Mouse (Mus musculus) embryonic stem cell, embryonic (primary cell): Measurements from ENCODE around the gene Akp3.

ENCODE experiments used
- CTCF ChIA-PET, 4 experiments: fragments of 300-600 bp in 2 of 4; fragments of 350-600 bp in 2 of 4; sonication (Branson Sonifier 250); formaldehyde crosslinking; loops; one replicate each; lab custom pipeline; 2022; ENCODE audit warnings: inconsistent platforms in 2 of 4; lab: Charles Lee
- POLR2A ChIA-PET, 4 experiments: fragments of 300-600 bp in 2 of 4; fragments of 350-600 bp in 2 of 4; sonication (Branson Sonifier 250); formaldehyde crosslinking; loops; one replicate each; lab custom pipeline; 2022; ENCODE audit warnings: antibody characterized with exemption in 4 of 4, inconsistent platforms in 1 of 4; lab: Charles Lee

Gene Akp3

DNA sequence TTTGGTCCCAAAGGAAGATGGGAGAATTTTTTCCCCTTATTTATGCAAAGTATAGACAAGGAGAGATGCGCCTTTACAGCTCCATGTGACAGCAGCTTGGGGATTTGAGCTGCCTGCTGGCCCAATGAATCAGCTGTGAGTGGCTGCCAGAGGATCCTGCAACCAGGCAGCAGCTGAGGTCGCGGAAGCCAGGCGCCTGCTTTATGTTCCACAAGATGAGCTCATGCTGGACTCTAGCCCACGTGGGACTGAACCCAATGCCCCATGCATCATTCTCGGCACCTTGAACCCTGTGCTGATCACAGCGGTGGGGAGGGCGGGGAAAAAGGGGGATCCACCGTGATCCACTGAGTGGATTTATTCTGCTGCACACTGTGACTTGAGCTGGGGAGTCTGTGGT lies 17.7 kb downstream of the Akp3 start:
- CTCF ChIA-PET, result interaction anchor here in 2 of 4 experiments (0.6 to 1.6 kb wide), 3 partner anchors 13 to 18 kb away, joined by 3 to 4 read pairs (median 3); partner anchors contain the start of gene Akp3 (in 1 of the 2)
- POLR2A ChIA-PET, result interaction anchor here in 2 of 4 experiments (0.5 to 1.3 kb wide), 5 partner anchors 11 to 606 kb away, joined by 3 to 4 read pairs (median 3); no protein-coding TSS in a partner anchor

DNA sequence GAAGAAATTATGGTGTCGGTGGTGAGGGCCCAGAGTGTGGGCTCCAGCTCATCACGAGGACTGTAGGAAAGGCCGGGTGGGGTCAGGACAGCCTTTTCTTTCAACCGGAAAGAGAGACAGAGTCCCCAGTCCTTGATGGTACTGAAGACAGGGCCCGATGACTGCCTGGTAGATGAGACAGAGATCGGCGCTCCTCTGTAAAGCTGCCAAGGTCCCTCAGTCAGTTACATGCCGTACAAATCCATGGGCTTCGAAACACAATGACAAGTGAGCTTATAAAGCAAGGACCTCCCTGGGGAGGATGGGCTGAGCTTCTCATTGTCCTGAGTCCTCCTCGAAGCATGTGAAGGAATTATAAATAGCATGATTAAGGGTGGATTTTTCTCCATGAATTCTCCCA lies 18.4 kb downstream of the Akp3 start:
- ChIA-PET CTCF (interaction anchor here in 2 of 4 experiments (0.6 to 1.6 kb wide), 2 partner anchors 13 to 14 kb away, joined by 3 to 4 read pairs; no protein-coding TSS in a partner anchor), POLR2A (interaction anchor here in 2 of 4 experiments (1.3 kb wide), 2 partner anchors 15 kb away, joined by 3 read pairs; no protein-coding TSS in a partner anchor)

DNA sequence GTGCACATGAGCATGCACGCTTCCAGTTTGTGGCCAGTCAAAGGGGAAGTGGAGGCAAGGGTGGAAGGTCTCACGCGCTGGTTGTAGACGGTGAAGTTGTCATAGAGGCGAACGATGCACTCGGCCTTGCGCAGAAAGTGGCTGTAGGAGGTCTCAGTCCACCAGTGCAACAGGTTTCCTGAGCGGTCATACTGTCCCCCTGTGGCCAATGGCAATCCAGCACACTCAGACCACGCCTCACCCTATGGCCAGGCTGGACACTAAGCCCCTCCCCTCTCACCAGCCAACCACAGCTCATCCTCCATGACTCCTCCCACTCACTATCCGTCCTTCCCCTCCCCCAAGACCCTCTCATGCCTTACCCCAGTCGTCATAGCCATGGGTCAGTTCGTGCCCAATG lies 24.6 kb downstream of the Akp3 start:
- POLR2A ChIA-PET, result interaction anchor here in 2 of 4 experiments (0.9 to 1.9 kb wide), 8 partner anchors 17 to 567 kb away, joined by 3 to 8 read pairs (median 4); partner anchors contain the start of gene Pde6d (in 1 of the 2)

DNA sequence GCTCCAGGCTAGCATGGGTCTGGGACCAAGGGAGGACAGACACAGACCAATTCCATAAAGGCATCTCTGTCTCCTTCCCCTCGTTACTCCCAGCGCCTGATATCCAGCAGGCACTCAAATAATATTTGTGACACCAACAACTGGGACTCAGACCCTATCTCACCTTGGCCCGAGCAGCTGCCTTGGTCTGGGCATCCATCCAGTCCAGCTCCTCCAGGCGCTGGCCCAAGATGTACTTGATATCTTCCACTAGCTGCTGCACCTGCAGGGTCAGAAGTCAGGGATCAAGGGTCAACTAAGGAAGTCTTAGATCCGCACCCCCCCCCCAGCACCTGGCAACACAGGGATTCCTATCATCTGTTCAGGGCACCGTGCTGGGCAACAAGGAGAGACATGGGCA lies 26.5 kb downstream of the Akp3 start:
- CTCF ChIA-PET, result interaction anchor here in 3 of 4 experiments (0.5 to 0.9 kb wide), 3 partner anchors 15 to 33 kb away, joined by 3 to 5 read pairs (median 3); no protein-coding TSS in a partner anchor
- POLR2A ChIA-PET, result interaction anchor here in 1 of 4 experiments (1.0 to 2.4 kb wide), 4 partner anchors 10 to 35 kb away, joined by 3 to 7 read pairs (median 6); no protein-coding TSS in a partner anchor

More for the DNA sequence above, 24.6 kb downstream of the Akp3 start:
- CTCF ChIA-PET, result interaction anchor here in 2 of 4 experiments (0.7 to 1.2 kb wide), 5 partner anchors 20 to 533 kb away, joined by 3 to 4 read pairs (median 3); no protein-coding TSS in a partner anchor

DNA sequence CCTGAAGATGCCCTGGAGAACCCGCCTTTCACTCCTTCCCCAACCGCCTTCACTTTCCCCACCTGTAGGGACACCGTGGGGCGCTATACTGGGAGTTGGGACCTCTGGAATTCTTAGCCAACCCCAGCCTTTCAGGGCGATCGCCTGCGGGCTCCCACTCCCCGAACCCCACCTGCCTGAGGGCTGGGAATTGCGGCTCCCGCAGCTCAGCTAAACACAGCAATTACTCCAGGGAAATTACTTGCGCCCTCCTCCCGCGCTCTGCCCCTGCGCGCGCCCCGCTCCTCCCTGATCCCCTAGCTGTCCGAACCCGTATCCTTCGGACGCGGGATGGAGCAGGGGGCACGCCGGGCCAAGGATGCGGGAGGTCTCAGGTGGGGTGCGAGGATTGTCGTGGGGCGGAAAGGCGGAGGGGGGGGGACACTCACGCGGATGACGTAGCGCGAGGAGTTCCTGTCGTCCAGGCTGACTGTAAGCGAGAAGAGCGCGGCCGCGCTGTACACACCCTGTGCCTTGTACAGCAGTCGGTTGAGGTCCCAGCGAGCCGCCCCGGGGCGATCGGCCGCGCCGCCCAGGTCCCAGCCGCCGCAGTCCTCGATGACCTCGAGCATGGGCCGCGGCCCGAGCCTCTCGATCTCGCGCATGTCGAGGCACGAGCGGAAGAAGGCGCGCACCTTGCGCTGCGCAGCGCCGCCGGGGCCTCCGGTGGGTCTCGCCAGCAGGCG lies 29.2 kb downstream of the Akp3 start:
- POLR2A ChIA-PET, result interaction anchor here (0.6 to 2.5 kb wide), 4 partner anchors 14 to 359 kb away, joined by 4 to 9 read pairs (median 6); no protein-coding TSS in a partner anchor
- CTCF ChIA-PET, result interaction anchor here in 2 of 4 experiments (0.7 to 1.8 kb wide), 3 partner anchors 22 to 1188 kb away, joined by 3 to 4 read pairs (median 3); no protein-coding TSS in a partner anchor

DNA sequence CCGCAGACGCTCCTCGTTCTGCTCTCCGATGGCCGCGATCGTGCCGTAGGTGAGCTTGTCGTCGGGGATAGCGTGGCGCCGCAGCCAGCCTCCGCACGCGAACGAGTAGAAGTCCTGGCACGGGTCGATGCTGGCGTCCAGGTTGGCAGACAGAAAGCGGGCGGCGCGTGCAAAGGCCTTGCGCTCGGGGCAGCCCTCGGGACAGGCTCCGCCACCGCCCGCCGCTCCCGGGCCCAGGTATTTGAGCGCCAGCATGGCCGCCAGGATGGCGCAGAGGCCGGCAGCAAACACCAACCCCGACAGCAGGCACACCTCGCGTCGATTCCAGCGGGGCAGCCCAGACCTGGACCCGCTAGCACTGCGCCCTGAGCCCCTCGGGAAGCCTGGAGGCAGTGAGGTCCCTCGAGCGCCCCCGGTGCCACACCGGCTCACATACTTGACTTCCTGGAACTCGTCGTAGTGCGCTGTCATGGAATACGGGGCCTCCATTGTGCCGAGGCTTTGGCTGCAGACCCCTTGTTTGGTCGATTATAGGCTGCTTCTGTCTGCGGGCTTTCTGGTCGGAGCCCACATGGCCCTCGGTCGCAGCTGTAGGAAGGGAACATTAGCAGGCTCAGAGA lies 29.8 kb downstream of the Akp3 start:
- POLR2A ChIA-PET, result interaction anchor here in 2 of 4 experiments (0.6 to 2.5 kb wide), 2 partner anchors 14 to 32 kb away, joined by 6 to 9 read pairs; no protein-coding TSS in a partner anchor

DNA sequence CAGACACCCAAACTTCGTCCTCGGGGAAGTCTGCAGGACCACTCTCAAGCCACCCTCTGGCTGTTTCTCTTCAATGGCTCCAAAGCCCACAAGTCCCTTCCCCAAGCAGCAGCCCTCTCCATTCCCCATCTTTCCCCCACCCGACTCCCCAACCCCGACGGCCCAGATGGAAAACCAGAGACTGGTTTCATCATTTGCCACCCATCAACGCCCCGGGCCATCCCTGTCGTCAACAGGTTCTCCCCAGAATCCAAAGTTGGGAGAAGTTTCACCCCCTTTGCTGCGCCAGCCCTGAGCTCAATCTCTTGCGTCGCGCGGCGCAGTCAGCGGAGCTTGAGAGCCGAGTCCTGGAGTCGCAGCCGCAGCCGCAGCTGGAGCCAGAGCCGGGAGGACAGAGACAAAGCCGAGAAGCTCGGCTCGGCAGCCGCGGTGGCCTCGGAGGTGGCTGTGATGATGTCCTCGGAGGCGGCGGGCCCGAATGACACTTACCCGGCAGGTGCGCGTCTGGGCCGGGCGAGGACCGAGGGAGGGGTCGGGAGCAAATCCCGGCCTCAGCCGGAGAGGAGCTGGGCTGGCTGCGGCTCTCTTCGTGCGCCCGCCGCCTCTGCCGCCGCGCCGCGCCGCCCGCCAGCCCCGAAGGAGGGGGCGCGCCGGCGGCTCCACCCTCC lies 30.9 kb downstream of the Akp3 start:
- POLR2A ChIA-PET, result interaction anchor here in 3 of 4 experiments (0.6 to 2.7 kb wide), 17 partner anchors 8 to 733 kb away, joined by 3 to 11 read pairs (median 3); partner anchors contain the start of genes Gigyf2 (in 1 of the 3) and Pde6d (in 1 of the 3)
- CTCF ChIA-PET, result interaction anchor here in 3 of 4 experiments (0.6 to 1.3 kb wide), 11 partner anchors 18 to 165 kb away, joined by 3 to 12 read pairs (median 3); no protein-coding TSS in a partner anchor

More for the DNA sequence above, 29.8 kb downstream of the Akp3 start:
- CTCF ChIA-PET, result interaction anchor here in 1 of 4 experiments (0.9 to 1.8 kb wide), 2 partner anchors 21 to 33 kb away, joined by 3 to 4 read pairs; no protein-coding TSS in a partner anchor

DNA sequence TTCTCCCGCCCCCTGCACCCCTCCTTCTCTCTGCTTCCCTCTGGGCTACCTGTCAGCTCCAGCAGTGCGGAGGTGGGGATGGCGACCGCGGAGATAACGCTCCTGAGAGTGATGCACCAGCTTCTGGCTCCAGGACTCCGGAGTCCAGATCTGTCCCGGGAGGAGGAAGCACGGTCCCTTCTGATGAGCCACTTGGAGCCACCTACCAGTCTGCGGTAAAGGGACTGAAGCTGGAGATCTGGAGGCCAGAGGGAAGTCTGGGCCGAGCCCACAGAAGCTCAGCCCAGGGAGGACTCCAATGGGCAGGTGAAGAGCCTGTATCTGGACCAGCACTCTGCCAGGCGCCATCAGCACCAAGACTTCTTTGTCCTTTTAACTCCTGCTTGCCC lies 31.4 kb downstream of the Akp3 start, which contains the start of gene Ecel1:
TSS of gene Ecel1 (minus strand) at position 323 of the 389 bp plus-strand sequence.
- CTCF ChIA-PET, result interaction anchor here in 3 of 4 experiments (0.6 to 1.3 kb wide), 8 partner anchors 17 to 166 kb away, joined by 3 to 12 read pairs (median 3); no protein-coding TSS in a partner anchor
- POLR2A ChIA-PET, result interaction anchor here in 3 of 4 experiments (0.6 to 2.7 kb wide), 16 partner anchors 9 to 733 kb away, joined by 3 to 11 read pairs (median 3); partner anchors contain the start of genes Gigyf2 (in 1 of the 3) and Pde6d (in 1 of the 3)

DNA sequence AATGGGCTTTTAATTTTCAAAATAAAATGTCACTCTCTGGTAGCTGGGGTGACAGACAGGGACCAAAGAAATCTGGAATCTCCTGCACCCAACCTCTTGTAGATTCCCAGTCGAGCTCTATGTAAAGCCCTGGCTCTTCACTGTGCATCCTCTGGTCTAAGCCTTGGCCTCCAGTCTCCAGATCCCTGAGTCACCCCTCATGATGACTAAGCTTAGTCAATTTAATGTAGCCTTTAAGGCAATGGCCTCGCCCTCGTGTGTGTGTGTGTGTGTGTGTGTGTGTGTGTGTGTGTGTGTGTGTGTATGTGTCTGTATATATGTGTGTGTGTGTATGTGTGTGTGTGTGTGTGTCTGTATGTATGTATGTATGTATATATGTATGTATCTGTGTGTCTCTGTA lies 34.6 kb downstream of the Akp3 start:
- CTCF ChIA-PET, result interaction anchor here in 1 of 4 experiments (0.6 kb wide), 1 partner anchor 1814 kb away, joined by 5 read pairs; no protein-coding TSS in a partner anchor
- POLR2A ChIA-PET, result interaction anchor here in 1 of 4 experiments (0.6 kb wide), 2 partner anchors 375 to 1908 kb away, joined by 3 read pairs; no protein-coding TSS in a partner anchor

DNA sequence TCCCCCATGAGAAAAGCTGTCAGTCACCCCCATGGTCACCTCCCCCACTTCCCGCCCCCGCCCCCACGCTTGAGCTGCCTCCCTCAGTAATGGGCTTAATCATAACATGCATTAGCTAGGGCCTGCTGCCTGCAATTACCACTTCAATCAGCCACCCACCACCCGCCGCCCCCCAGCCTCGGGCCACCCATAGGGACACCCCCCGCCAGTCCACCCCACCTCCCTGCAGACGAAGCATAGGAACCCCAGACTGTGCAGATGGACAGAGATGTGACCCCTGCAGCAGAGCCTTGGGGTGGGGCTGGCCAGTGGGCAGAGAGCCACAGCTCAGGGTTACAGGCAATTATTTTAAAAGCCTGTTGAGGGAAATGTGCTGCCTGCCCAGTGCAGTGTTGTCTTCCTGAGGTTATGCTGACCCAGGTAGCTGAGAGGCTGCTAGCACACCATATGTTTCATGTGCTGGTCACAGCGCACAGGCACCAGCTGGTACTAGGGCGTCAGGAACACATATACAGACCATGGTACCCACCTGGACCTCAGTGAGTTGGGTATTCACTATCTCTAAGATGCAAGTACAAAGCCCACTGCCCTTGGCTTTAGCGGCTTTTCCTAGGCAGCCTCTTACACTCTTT lies 39.5 kb downstream of the Akp3 start:
- POLR2A ChIA-PET, result interaction anchor here in 3 of 4 experiments (0.6 to 2.0 kb wide), 3 partner anchors 8 to 493 kb away, joined by 3 to 11 read pairs (median 6); partner anchors contain the start of gene Ecel1 (in 1 of the 3)
- CTCF ChIA-PET, result interaction anchor here in 2 of 4 experiments (0.6 to 1.1 kb wide), 4 partner anchors 9 to 468 kb away, joined by 3 to 5 read pairs (median 4); no protein-coding TSS in a partner anchor

DNA sequence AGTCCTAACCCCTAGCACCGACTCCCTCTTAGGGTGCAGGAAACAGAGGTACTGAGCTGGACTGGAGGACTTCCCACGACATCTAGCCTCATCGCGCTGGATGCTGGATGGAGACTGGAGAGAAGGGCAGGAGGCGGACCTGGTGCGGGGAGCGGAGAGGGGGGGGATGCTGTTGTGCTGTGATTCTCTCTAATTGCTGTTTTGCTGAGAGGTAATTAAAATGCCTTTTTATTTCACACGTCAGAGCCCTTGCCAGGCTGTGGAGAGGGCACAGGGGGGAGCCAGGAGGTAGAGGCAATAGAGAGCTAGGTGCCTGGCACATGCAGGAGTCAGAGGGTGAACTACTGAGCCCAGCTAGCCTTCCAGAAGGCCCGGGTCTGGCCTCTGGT lies 40.0 kb downstream of the Akp3 start:
- ChIA-PET POLR2A (interaction anchor here in 2 of 4 experiments (0.7 to 2.0 kb wide), 2 partner anchors 8 to 456 kb away, joined by 3 to 11 read pairs; partner anchors contain the start of gene Ecel1 (in 1 of the 2)), CTCF (interaction anchor here in 2 of 4 experiments (0.6 to 1.5 kb wide), 3 partner anchors 9 to 468 kb away, joined by 3 read pairs; no protein-coding TSS in a partner anchor)

DNA sequence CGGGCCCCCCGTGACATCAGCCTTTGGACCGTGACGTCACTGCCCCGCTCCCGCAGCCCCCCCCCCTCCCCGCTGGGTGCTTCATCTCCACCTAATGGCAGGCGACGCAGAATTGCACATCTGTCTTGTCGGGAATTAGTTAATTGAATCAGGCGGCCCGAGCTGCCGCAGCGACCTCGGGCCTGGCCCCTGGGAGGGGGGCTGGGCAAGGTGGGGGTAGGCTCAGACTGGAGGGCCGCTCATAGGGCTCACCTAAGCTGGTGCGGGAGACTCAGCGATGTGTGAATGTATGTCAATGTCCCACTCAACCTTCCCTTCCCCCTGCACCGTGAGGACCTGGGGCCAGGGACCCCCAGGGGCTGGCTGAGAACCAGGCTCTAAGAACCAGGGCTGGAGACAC lies 45.7 kb downstream of the Akp3 start:
- CTCF ChIA-PET, result interaction anchor here in 3 of 4 experiments (0.6 to 1.7 kb wide), 7 partner anchors 14 to 97 kb away, joined by 3 to 7 read pairs (median 3); no protein-coding TSS in a partner anchor
- POLR2A ChIA-PET, result interaction anchor here in 2 of 4 experiments (0.8 to 2.6 kb wide), 3 partner anchors 14 to 16 kb away, joined by 3 to 8 read pairs (median 3); partner anchors contain the start of gene Ecel1 (in 2 of the 2)

DNA sequence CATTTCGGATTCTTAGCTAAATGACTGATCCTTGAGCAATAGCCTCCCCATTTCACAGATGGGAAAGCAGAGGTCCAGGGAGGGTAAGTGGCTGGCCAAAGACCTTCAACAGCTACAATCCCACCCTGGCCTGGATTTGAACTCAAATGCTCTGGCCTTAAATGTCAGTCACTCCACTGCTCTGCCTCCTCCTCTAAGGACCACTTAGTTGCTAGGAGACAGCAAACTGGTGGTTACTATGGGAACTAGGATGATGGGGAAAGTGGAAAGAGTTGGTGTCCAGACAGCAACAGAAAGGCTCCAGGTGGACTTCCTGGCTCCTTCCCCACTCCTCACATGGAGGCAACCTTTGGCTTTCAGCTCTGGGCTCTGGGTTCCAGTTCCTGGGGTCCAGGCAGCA lies 46.5 kb downstream of the Akp3 start:
- CTCF ChIA-PET, result interaction anchor here in 2 of 4 experiments (1.0 to 1.7 kb wide), 3 partner anchors 14 to 16 kb away, joined by 3 to 7 read pairs (median 7); no protein-coding TSS in a partner anchor
- POLR2A ChIA-PET, result interaction anchor here in 1 of 4 experiments (0.8 kb wide), 1 partner anchor 15 kb away, joined by 3 read pairs; the partner anchor contains the start of gene Ecel1

DNA sequence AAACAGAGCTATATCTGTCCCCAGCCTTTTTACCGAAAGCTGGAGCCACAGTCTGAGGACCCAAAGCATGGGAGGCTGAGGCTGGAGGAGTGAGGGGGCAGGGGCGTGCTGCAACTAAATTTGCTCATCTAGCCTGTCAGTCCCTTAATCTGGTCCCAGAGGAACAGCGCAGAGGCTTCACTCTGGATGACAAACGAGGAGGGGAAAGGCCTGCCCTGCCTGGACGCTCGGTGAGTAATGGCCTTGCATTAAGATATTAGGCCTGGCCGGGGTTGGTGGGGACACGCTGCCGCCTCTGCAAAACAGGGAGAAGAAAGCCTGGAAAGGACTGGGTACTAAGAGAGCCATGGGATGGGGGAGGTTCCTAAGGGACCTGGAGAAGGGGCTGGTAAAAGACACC lies 47.5 kb downstream of the Akp3 start:
- ChIA-PET CTCF (interaction anchor here in 2 of 4 experiments (0.8 to 1.6 kb wide), 2 partner anchors 15 kb away, joined by 3 to 7 read pairs; no protein-coding TSS in a partner anchor), POLR2A (interaction anchor here in 1 of 4 experiments (0.6 kb wide), 1 partner anchor 556 kb away, joined by 4 read pairs; no protein-coding TSS in a partner anchor)
